Mouse (Mus musculus) midbrain, embryonic 10.5 days (tissue): ENCODE data around the gene Nckipsd. TPM values are rescaled to one million over a fixed set of nuclear protein-coding genes. Genes with fewer than 3 reads are reported as not detected.

Source experiments
- DNase-seq: peaks from one replicate; pipeline ENCODE4 v3.0.0-alpha.2; 2017; ENCODE audit warnings: low spot score
- H3K27ac ChIP-seq: fragments of 300-500 bp; sonication (generic); replicated peaks from 2 replicates; pipeline ENCODE4 v1.5.1; 2016; ENCODE audit warnings: mild to moderate bottlenecking
- H3K27me3 ChIP-seq: fragments of 300-500 bp; sonication (generic); 2 replicates; pipeline ENCODE4 v1.6.1; 2016; ENCODE audit warnings: low read depth, mild to moderate bottlenecking; ENCODE audit not compliant: poor library complexity, severe bottlenecking
- H3K36me3 ChIP-seq: fragments of 300-500 bp; sonication (generic); 2 replicates; pipeline ENCODE4 v1.6.1; 2016; ENCODE audit warnings: mild to moderate bottlenecking, moderate library complexity
- H3K4me1 ChIP-seq: fragments of 300-500 bp; sonication (generic); 2 replicates; pipeline ENCODE4 v1.6.1; 2016
- H3K4me3 ChIP-seq: fragments of 300-500 bp; sonication (generic); 2 replicates; pipeline ENCODE4 v1.5.1; 2016; ENCODE audit warnings: mild to moderate bottlenecking, moderate library complexity
- H3K9me3 ChIP-seq: fragments of 300-500 bp; sonication (generic); replicated peaks from 2 replicates; pipeline ENCODE4 v1.6.1; 2016; ENCODE audit warnings: mild to moderate bottlenecking
- WGBS: fragments of 180-500 bp; shearing (Covaris S2); methylation state at CpG from one replicate; pipeline ENCODE4 v1.1.7; 2016; 5-methylcytosine and 5-hydroxymethylcytosine counted together
- polyA plus RNA-seq: library from polyadenylated mRNA; unstranded; fragments of >200 nt; fragmentation: Nextera tagmentation; extraction: Ambion mirVana; gene quantifications from 2 replicates; pipeline ENCODE4 v1.2.1, GENCODE M21; 2016

The Nckipsd gene
- 14.5 and 17.3 TPM in 2 replicates for polyA plus RNA-seq

DNA sequence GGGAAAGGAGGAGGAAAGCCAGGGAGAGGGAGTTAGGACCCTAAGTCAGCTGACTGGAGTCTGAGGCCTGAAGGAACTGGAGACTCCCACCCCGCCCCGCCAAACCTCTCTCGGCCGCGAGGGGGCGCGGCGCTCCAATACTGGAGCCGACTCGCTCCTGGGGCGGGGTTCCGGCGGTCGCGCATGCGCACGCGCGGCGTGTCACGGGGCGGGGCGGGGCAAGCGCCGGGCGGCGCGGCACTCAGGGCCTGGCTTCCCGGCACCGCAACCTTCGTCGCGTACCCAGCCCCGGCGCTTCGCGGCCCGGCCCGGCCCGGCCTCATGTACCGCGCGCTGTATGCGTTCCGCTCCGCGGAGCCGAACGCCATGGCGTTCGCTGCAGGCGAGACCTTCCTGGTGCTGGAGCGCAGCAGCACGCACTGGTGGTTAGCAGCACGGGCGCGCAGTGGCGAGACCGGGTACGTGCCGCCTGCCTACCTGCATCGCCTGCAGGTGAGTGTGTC, at the start of gene Nckipsd:
Gene Nckipsd (plus strand): TSS at position 206 of the 503 bp plus-strand sequence.
- Histone ChIP-seq H3K36me3 (peaks cover 72% of the 10 kb centered on the region), H3K4me3 (peak within 1 kb of the TSS; percentile 68), H3K9me3 (no peaks in the 10 kb centered on the region), H3K27me3 (peaks cover 6% of the 10 kb centered on the region; the same call in 1 of the 2 replicates), H3K4me1 (peaks cover 17% of the 10 kb centered on the region), H3K27ac (peak within 1 kb of the TSS; percentile 84)
- peak; percentile 94 for DNase-seq
- under 1% methylated on average over 62 of the region's 62 CpGs for WGBS

GRCm38 (mm10) chr9:108759121-108759520, 49.0 kb upstream of the Nckipsd start:
- Histone ChIP-seq H3K36me3 (no peaks in the 10 kb centered on the region), H3K27me3 (no peaks in the 10 kb centered on the region), H3K4me3 (no peak overlapping the region), H3K27ac (no peak overlapping the region), H3K4me1 (0 out of 2 replicates have a peak, but pooled peaks cover 2% of the 10 kb centered on the region), H3K9me3 (no peaks in the 10 kb centered on the region)
- WGBS, result 97% methylated on average over 20 of the region's 20 CpGs
- no peak for DNase-seq

DNA sequence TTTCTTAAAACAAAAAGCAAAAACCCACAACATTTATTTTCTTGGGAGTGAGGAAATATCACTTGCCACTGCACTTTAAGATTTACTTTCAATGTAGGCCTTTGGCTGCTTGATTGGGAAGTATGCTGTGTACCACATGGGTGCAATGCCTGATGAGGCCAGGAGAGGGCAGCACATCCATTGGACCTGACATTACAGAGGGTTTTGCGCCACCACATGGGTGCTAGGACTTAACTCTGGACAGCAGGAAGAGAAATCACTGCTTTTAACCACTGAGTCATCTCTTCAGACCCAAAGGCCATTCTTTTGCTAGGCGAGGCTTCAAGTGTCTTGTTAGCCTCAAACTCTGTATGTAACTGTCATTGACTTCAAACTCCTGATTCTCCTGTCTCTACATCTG, 48.4 kb upstream of the Nckipsd start:
- Histone ChIP-seq H3K36me3 (no peaks in the 10 kb centered on the region), H3K4me1 (0 out of 2 replicates have a peak, but pooled peaks cover 2% of the 10 kb centered on the region), H3K27me3 (no peaks in the 10 kb centered on the region), H3K9me3 (no peaks in the 10 kb centered on the region), H3K27ac (no peak overlapping the region), H3K4me3 (no peak overlapping the region)
- 61% methylated on average over 2 of the region's 2 CpGs for WGBS
- peak; percentile 44 for DNase-seq

GRCm38 (mm10) chr9:108761561-108761960, 46.6 kb upstream of the Nckipsd start:
- H3K27ac ChIP-seq, result no peak overlapping the region
- no peak for DNase-seq
- H3K27me3 ChIP-seq, result no peaks in the 10 kb centered on the region
- H3K36me3 ChIP-seq, result no peaks in the 10 kb centered on the region
- H3K4me3 ChIP-seq, result no peak overlapping the region
- H3K9me3 ChIP-seq, result no peaks in the 10 kb centered on the region
- H3K4me1 ChIP-seq, result no peaks in the 10 kb centered on the region

DNA sequence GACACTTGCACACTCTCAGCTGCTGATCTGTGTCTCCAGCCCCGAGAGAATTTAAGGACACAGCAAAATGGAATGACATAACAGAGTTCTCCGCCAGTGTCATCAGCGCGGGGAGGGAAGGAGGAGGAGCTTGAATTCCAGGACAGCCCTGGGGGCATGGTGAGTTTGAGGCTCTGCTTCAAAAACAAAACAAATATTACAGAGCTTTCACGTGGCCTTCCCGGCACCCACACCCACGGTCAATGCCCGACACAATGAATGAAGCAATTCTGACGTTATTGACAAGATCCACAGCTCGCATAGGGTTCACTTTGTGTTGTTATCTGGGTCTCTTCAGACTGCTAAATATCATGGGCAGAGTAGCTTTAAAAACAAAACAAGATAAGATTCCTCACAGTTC, 43.2 kb upstream of the Nckipsd start:
- Histone ChIP-seq H3K9me3 (no peaks in the 10 kb centered on the region), H3K27ac (no peak overlapping the region), H3K36me3 (no peaks in the 10 kb centered on the region), H3K27me3 (no peaks in the 10 kb centered on the region), H3K4me3 (no peak overlapping the region), H3K4me1 (no peaks in the 10 kb centered on the region)
- WGBS, result 79% methylated on average over 10 of the region's 10 CpGs
- DNase-seq, result no peak

- WGBS, result 95% methylated on average over 4 of the region's 4 CpGs
- Histone ChIP-seq H3K27me3 (no peaks in the 10 kb centered on the region), H3K9me3 (peaks cover 8% of the 10 kb centered on the region), H3K4me1 (peaks cover 38% of the 10 kb centered on the region), H3K4me3 (no peak overlapping the region), H3K36me3 (no peaks in the 10 kb centered on the region), H3K27ac (no peak overlapping the region)
- DNase-seq, result no peak
Measured at GRCm38 (mm10) chr9:108776614-108777013, 31.6 kb upstream of the Nckipsd start.

- H3K27me3 ChIP-seq, result no peaks in the 10 kb centered on the region
Measured at GRCm38 (mm10) chr9:108777276-108777675, 30.9 kb upstream of the Nckipsd start.

GRCm38 (mm10) chr9:108780959-108781358, 27.2 kb upstream of the Nckipsd start:
- Histone ChIP-seq H3K27me3 (no peaks in the 10 kb centered on the region), H3K4me3 (no peak overlapping the region), H3K27ac (no peak overlapping the region), H3K36me3 (peaks cover 1% of the 10 kb centered on the region; the same call in 1 of the 2 replicates), H3K9me3 (no peaks in the 10 kb centered on the region), H3K4me1 (peaks cover 56% of the 10 kb centered on the region)
- no peak for DNase-seq
- 81% methylated on average over 5 of the region's 5 CpGs for WGBS

More at GRCm38 (mm10) chr9:108777276-108777675, 30.9 kb upstream of the Nckipsd start:
- Histone ChIP-seq H3K4me3 (no peak overlapping the region), H3K27ac (no peak overlapping the region), H3K4me1 (peaks cover 44% of the 10 kb centered on the region), H3K9me3 (peaks cover 8% of the 10 kb centered on the region), H3K36me3 (no peaks in the 10 kb centered on the region)
- DNase-seq, result no peak
- WGBS, result 84% methylated on average over 4 of the region's 4 CpGs

GRCm38 (mm10) chr9:108781891-108782290, 26.3 kb upstream of the Nckipsd start:
- DNase-seq, result no peak
- H3K27me3 ChIP-seq, result no peaks in the 10 kb centered on the region
- H3K4me1 ChIP-seq, result peaks cover 57% of the 10 kb centered on the region
- peaks cover 11% of the 10 kb centered on the region for H3K36me3 ChIP-seq
- H3K4me3 ChIP-seq, result no peak overlapping the region
- no peaks in the 10 kb centered on the region for H3K9me3 ChIP-seq
- peak overlapping the region; percentile 98; the same call in 1 of the 2 replicates for H3K27ac ChIP-seq
- 74% methylated on average over 4 of the region's 4 CpGs for WGBS

DNA sequence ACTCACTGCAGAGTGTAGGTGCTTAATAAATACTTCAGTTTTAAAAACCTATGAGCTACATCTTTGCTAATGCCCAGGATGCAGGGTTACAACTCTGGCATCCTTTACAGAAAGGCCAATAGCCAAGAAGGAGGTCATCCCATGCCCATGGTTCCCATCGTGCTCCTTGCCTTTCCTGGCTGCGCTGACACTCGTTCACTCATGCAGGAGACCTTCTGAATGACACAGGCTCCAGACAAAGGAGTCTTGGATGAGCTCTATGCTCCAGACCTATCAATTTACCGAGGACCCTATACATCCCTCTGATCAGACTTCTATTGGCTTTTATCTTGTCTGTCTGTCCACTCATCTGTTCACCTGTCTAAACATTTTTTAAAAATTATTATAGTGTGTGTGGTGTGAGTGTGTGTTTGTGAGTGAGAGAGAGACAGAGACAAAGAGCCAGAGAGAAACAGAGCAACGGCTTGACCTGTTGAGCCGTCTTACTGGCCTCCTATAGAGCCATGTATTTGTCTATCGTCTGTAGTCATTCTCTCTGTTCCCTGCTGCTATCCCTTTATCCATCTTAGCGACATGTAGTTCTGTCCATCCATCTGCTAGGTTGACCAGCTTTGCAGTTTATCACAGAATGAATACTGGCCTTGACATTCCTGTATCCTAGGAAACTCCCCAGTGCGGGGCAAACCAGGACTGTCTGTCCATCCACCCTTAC, 25.2 kb upstream of the Nckipsd start:
- no peak for DNase-seq
- 18% methylated on average over 9 of the region's 9 CpGs for WGBS

DNA sequence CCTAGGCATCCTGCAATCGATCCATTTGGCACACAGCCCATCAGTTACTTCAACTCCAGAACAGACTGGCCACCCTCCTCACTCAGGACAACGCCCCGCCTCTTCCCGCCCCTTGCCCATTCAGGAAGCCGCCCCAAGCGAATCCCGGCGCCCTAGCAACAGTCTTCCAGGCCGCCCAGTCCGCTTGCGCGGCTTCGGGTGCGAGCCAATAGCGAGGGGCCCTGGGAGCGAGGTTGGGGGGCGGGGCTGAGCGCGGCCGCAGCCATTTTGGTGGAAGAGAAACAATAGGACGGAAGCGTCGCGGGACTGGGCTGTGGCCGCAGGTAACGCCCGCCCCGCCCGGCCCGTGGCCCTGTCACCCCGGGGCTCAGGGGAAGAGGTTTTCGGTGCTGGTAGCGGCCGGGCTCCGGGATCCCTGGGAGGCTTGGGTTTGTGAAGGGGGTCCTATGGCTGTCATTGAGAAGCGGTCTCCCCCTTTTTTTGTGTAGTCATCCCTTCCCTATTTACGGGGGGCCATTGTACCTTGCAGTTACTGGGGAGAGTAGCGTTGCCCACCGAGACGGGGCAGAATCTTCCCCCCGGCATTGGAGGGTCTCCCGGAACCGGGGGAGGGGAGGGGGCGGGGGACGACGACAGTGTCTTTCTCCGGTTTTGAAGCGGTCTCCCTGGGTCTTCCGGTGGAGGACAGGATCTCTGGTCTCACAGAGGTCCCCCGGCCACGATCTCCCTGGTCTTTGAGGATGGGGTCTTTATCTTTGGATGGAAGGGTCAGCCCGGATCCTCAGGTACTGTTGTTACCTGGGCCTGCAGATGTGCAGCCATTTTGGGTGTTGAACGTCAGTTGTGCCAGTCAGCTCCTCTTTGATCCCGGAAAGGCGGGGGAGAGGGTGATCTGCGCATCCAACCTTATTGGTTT, 24.4 kb upstream of the Nckipsd start, which contains the start of gene Ip6k2:
Gene Ip6k2 (plus strand): TSS at position 249 of the 916 bp plus-strand sequence.
- peak; percentile 99 for DNase-seq
- Histone ChIP-seq H3K4me3 (peak within 1 kb of the TSS; percentile 90), H3K27me3 (no peaks in the 10 kb centered on the region), H3K36me3 (peaks cover 27% of the 10 kb centered on the region), H3K27ac (peak within 1 kb of the TSS; percentile 98), H3K9me3 (no peaks in the 10 kb centered on the region), H3K4me1 (peaks cover 72% of the 10 kb centered on the region)
- WGBS, result under 1% methylated on average over 56 of the region's 56 CpGs

More for the DNA sequence above, 25.2 kb upstream of the Nckipsd start:
- Histone ChIP-seq H3K9me3 (no peaks in the 10 kb centered on the region), H3K27ac (peak overlapping the region; percentile 98), H3K4me3 (peak overlapping the region; percentile 90), H3K27me3 (no peaks in the 10 kb centered on the region), H3K36me3 (peaks cover 19% of the 10 kb centered on the region), H3K4me1 (peaks cover 64% of the 10 kb centered on the region)

DNA sequence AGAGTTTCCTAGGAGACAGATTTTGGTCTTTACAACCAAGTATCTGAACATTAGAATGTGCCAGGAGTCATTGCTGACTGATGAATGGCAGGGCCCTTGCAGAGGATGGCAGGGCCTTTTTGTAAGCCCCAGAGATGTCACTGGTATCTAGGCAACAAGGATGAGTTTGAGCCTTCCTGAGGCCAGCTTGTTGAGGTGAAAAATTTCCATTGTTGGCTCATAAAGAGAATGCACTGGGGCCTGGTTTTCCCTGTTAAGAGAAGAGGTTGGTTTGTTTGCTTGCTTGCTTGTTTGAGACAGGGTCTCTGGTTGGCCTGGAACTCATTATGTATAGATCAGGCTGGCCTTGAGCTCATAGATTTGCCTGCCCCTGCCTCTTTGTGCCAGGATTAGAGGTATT, 22.8 kb upstream of the Nckipsd start:
- H3K36me3 ChIP-seq, result peaks cover 28% of the 10 kb centered on the region
- H3K4me1 ChIP-seq, result peaks cover 87% of the 10 kb centered on the region
- H3K4me3 ChIP-seq, result peak overlapping the region; percentile 90
- H3K27me3 ChIP-seq, result no peaks in the 10 kb centered on the region
- DNase-seq, result peak; percentile 58
- no peaks in the 10 kb centered on the region for H3K9me3 ChIP-seq
- H3K27ac ChIP-seq, result peak overlapping the region; percentile 98
